Comparison of ENCODE assay signal across 8 mouse cellular contexts in genomic region chr17:25985306-25986294, GRCm38 (mm10). TPM values are rescaled to one million over a fixed set of nuclear protein-coding genes. Genes with fewer than 3 reads are reported as not detected.
DNase-seq lines count a peak whose midpoint lies in the region; ATAC-seq and TF ChIP-seq lines count a peak whose summit lies in the region.

Gene Capn15 (minus strand): TSS chr17:25985796.

- DNase-seq in gastrocnemius, adult 8-10 months (ENCODE audit: low spot score in 2 of 2), result peak; percentile 84 to 88
- peak; percentile 94 for DNase-seq in hindlimb bud, embryonic 11.5 days (ENCODE audit: extremely low spot score, low read depth, low spot score)
- peak; percentile 89 to 96 for DNase-seq in left cerebral cortex, adult 8-10 months (ENCODE audit: low spot score in 2 of 2)
- peak; percentile 96 to 97 for DNase-seq in right cerebral cortex, postnatal 10 days (ENCODE audit: low spot score in 2 of 2)
- DNase-seq in urinary bladder, postnatal 25 days (ENCODE audit: low spot score), result peak; percentile 85

- peak within 1 kb of the TSS; percentile 68 for H3K27ac ChIP-seq in cortical plate, adult 2 months (ENCODE audit: insufficient read depth, low read length)

- TF ChIP-seq POLR2A in cortical plate, adult 2 months (IDR thresholded peaks at IDR 0.05; ENCODE audit: extremely low read depth, insufficient read depth, low read length), result peak; percentile 88; the same call in 1 of the 2 replicates

- TF ChIP-seq CTCF in cortical plate, adult 2 months (IDR thresholded peaks at IDR 0.05; ENCODE audit: extremely low read depth, insufficient read depth, low read length), result no peak

- H3K36me3 ChIP-seq in megakaryocyte, embryonic 14.5 days (replicated peaks; ENCODE audit: low read length), result peaks cover 5% of the 10 kb centered on the region

- no peaks in the 10 kb centered on the region for H3K9me3 ChIP-seq in megakaryocyte, embryonic 14.5 days

- ATAC-seq in activated CD4-positive, CD25-positive, alpha-beta regulatory T cell, adult 4 months, result peak; percentile 99

- H3K27me3 ChIP-seq in megakaryocyte, embryonic 14.5 days (replicated peaks), result peaks cover 17% of the 10 kb centered on the region

- peak within 1 kb of the TSS; percentile 41 for H3K4me3 ChIP-seq in cortical plate, adult 2 months (ENCODE audit: insufficient read depth, low read length)
- H3K4me3 ChIP-seq in megakaryocyte, embryonic 14.5 days (replicated peaks), result peak within 1 kb of the TSS; percentile 97

- H3K4me1 ChIP-seq in cortical plate, adult 2 months (ENCODE audit: control insufficient read depth, insufficient read depth, low read length), result peaks cover 6% of the 10 kb centered on the region
- H3K4me1 ChIP-seq in megakaryocyte, embryonic 14.5 days, result peaks cover 62% of the 10 kb centered on the region

RNA-seq across cellular contexts. Expression of gene Capn15, which starts in this region (rescaled TPM):
- polyA plus RNA-seq in activated CD4-positive, CD25-positive, alpha-beta regulatory T cell, adult 4 months (2017; shearing (Covaris generic)), result 1 to 10 TPM; 5.2 to 7.1 TPM
- 45.8 and 48.0 TPM in 2 replicates for polyA plus RNA-seq in cortical plate, adult 2 months (2012; rRNA removed)
- 1 to 10 TPM; 2.9 to 5.0 (median 4.1) TPM for total RNA-seq in gastrocnemius, adult 8-10 months (2022)
- 10 to 100 TPM; 34.3 to 50.9 (median 46.4) TPM for total RNA-seq in left cerebral cortex, adult 8-10 months (2022)
- 12.2 and 39.3 TPM in 2 replicates for polyA plus RNA-seq in megakaryocyte, embryonic 14.5 days (2012; ENCODE audit: insufficient read depth, low replicate concordance)

Comparison
In these comparisons a context has a peak if more than half of its experiments do, and no peak if none do; other contexts are left out.
1. Peak in every context shown above with its lines: DNase-seq, ATAC-seq, H3K4me3 ChIP-seq and H3K27ac ChIP-seq.
2. RNA of gene Capn15 (total RNA-seq): 34.3 to 50.9 TPM in left cerebral cortex, adult 8-10 months; 2.9 to 5.0 TPM in gastrocnemius, adult 8-10 months; every median in the first group is over 4 times any median in the second.